Mouse (Mus musculus) granulocyte monocyte progenitor cell, adult 5-6 weeks (primary cell): ENCODE measurements around the gene Pfkp. TPM values are rescaled to one million over a fixed set of nuclear protein-coding genes. Genes with fewer than 3 reads are reported as not detected.

Experiments
- ATAC-seq: replicated peaks from 2 replicates; pipeline ENCODE4 v1.8.0; 2016; ENCODE audit warnings: mild to moderate bottlenecking, moderate TSS enrichment, inconsistent platforms; ENCODE audit not compliant: poor library complexity, severe bottlenecking
- total RNA-seq, 2 experiments: library from RNA; stranded (forward) in 1 of 2; stranded (reverse) in 1 of 2; fragments of 200-712, 200-1000 nt in 1 of 2; fragments of >200 nt in 1 of 2; fragmentation: Nextera tagmentation in 1 of 2; gene quantifications; 2 replicates each; pipeline ENCODE4 v1.2.3; 2014 to 2017

The Pfkp gene
- total RNA-seq (2014; fragmentation: Nextera tagmentation) = 39.4 and 54.3 TPM in 2 replicates
- 101 and 108 TPM in 2 replicates for total RNA-seq (2017)

GRCm38 (mm10) chr13:6648669-6649233 lies at the start of gene Pfkp:
TSS of gene Pfkp (minus strand) at chr13:6648777.
- ATAC-seq = peak; percentile 71

GRCm38 (mm10) chr13:6690607-6691006 lies 42.0 kb upstream of the Pfkp start:
- no peak for ATAC-seq

DNA sequence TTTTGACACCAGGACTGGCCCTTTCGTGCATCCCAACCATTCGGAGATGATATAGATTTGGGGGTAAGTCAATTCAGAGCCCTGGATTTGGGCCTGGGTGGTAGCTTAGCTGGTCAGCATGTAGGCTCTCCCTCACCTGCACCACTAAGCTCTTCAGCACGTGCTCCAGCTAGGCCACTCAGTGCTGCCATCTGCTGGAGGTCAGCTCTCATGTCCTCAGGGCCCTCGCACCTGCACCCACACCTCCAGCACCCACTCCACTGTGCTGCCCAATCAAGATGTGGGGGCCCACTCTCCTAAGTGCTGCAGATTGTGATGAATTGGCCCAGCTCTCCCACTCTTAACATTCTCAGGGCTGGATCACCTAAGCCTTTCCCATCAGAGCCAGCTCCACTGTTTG lies 41.4 kb upstream of the Pfkp start:
- peak; percentile 88 for ATAC-seq

GRCm38 (mm10) chr13:6688790-6689433 lies 40.3 kb upstream of the Pfkp start:
- ATAC-seq = peak; percentile 83

- ATAC-seq = no peak
These were observed 18.3 kb upstream of the Pfkp start for GRCm38 (mm10) chr13:6666887-6667286.

- no peak for ATAC-seq
These were observed 16.9 kb upstream of the Pfkp start for GRCm38 (mm10) chr13:6665506-6665905.

- ATAC-seq = no peak
These were observed 15.6 kb upstream of the Pfkp start for GRCm38 (mm10) chr13:6664216-6664615.

DNA sequence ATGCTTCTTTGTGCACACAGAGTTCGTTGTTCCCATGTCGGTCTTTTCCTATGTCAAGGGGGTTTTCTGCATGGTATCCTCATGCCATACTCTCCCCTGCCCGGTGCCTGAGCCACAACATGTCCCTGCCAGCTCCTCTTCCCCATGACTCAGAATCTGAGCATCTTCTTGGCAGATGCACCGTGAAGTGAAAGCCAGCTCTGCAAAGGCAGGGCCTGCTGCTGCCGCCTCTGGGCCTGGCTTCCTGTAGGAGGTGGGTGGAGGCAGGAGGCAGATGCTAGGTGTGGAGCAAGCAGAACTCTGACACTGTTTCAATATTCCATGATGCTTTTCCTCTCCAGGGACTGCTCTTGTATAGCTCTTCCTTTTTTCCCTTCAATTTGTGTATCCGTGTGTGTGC lies 10.7 kb upstream of the Pfkp start:
- no peak for ATAC-seq

GRCm38 (mm10) chr13:6657300-6657699 lies 8.7 kb upstream of the Pfkp start:
- ATAC-seq = no peak

- ATAC-seq = no peak
These were observed 965 bp upstream of the Pfkp start for GRCm38 (mm10) chr13:6649542-6649941.

DNA sequence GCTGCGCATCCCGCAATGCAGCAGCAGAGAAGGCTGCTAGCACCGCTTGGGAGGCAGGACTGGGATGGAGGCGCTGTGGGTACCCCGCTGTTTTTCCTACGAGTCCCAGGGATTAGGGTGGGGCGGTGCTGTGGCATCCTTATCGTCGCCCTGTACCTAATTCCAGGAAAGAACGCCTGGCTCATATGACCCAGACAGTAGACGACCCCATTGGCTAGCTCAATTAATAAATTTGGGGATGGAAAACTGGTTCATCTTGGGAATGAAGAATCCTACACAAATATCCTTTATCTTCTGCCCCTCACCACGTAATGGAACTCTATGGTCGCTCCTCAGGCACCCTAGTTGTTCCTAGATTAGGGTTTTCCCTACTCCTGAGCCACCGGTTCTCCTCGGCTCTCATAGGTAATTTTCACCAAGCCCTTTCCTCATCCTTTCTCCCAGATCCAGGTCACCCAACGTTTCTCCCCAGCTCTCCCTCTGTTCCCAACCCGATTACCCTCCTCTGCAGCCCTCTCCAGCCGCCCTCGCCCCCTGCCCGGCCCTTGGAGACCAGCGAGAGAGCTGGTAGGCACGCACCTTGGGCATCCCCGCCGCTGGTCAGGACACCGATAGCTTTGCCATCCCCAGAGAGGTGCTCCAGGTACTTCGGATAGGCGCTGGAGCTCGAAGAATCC lies 447 bp downstream of the Pfkp start:
- ATAC-seq = no peak

GRCm38 (mm10) chr13:6647067-6647991 lies 1.2 kb downstream of the Pfkp start:
- ATAC-seq = peak; percentile 57

DNA sequence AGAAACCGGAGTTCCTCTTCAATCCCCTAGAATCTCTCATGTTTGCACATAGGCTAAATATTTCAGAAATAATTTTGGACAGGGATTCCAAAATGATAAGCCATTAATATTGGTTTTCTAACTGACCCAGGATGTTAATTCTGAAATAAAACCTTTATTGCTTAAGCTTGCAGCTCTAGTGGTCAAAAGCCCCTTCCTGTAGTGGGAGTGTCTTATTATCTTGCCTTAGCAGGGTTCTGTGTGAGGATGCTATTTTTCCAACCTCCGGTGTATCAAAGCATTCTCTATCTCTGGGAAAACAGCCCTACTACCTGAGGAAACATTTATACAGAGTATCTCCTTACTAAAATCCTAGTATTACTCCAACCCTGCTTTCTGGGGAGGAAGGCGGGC lies 1.9 kb downstream of the Pfkp start:
- no peak for ATAC-seq

- no peak for ATAC-seq
These were observed 2.3 kb downstream of the Pfkp start for GRCm38 (mm10) chr13:6646266-6646665.

DNA sequence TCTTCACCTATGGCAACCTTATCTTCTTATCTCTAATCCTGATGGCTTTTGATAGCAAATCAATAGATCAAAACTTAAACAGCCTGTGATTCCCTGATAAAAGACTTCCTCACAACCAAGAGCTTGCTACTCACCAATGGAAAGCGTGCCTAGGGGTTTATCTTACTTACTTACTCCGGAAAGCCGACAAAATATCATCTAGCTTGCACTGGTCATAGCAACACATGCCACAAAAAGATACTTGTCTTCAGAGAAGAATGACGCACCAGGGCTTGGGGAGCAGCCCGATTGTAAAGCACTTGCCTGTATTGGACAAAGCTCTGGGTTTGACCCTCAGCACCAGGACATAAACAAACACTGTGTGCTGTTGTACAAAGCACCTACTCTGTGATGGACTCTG lies 4.6 kb downstream of the Pfkp start:
- no peak for ATAC-seq

DNA sequence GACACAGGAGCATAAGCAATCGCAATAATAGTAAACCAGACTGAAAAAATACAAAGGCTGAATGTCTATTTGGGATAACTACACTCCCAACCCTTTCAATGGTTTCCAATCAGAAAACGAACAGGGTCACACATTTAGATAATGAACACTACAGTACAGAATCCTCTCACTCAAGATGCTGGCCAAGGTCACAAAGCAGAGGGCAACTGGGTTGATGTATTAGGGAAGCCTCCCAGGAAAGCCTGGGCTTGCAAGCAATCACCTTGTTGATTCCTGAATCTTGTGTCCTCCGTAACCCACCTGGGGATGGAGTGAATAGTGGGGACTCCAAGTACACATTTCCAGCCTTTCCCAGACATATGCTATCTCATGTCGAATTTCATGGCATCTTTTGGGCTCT lies 5.6 kb downstream of the Pfkp start:
- ATAC-seq = no peak

DNA sequence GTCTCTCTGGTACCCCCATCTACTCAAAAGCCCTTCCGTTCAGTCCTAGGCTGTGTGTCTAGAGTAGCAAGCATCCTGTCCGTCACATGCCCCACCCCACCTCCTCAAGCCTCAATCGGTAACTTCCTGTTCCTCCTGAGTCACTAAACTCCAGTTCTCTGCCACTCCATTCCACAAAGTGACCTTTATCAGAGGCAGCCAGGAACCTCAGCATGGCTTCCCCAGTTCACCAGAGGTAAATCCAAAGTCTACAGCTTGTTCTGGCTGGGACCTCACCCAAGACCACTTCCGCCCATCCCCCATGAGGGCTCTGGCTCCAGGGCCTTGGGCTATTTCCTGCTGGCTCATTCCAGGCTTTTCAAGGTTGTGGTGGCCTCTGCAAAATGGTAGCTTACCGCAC lies 6.1 kb downstream of the Pfkp start:
- peak; percentile 34 for ATAC-seq

DNA sequence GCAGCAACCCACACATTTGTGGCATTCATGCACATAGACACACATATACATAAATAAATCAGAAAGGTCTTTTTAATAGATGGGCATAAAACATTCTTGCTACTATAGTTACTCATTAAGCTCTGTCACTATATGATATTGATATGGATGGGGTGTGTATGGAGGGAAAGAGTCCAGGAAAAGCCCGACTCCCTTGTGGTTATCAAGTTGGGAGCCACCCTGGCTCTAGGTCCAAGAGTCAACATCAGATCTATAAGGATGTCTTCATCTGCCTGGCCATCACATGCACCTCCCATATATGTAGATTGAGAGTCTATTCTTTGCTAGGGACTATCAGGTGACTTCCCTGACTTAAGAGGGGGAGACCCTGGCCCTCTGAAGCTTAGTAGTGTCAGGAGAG lies 7.1 kb downstream of the Pfkp start:
- no peak for ATAC-seq

- ATAC-seq = no peak
These were observed 9.0 kb downstream of the Pfkp start for GRCm38 (mm10) chr13:6639507-6640030.

DNA sequence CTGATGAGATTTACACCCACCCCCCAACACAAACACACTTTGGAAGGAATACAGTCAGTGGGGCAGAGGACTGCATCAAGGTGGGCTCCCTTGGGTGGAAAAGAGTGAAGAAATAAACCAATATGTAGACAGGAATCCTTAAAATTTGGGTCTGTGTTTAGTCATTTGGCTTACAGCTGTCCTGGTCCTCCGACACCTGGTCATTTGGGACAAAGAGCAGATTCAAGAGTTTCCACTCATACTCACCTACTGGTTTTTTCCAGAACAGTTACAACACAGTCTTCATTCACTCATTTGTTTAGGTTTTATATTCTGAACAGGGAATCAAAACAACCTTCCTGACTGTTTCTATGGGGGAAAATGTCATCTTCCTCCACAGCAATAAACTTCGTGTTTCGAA lies 9.6 kb downstream of the Pfkp start:
- no peak for ATAC-seq

GRCm38 (mm10) chr13:6638425-6638824 lies 10.2 kb downstream of the Pfkp start:
- no peak for ATAC-seq
